In genomic region chr9:93083114-93083513, GRCm38 (mm10) we compare ENCODE assay signal across 16 mouse cellular contexts.
A peak's percentile ranks its signal among the peaks of the same experiment; 100 is the strongest.
DNase-seq lines count a peak whose midpoint lies in the region; ATAC-seq and TF ChIP-seq lines count a peak whose summit lies in the region.
"Had no signal": no experiment of that assay in that cellular context is flagged by ENCODE, and none has a peak within 500 bp of the region (broad histone marks: within the 10 kb centered on the region; RNA-seq: fewer than 3 reads in every experiment).

No protein-coding gene starts in this region.

- no peak overlapping the region for H3K27ac ChIP-seq in heart, postnatal 0 days (ENCODE audit: low read depth)
- no peak overlapping the region for H3K27ac ChIP-seq in CH12.LX (ENCODE audit: insufficient read depth, low read depth)
- H3K27ac ChIP-seq in cortical plate, adult 2 months (ENCODE audit: insufficient read depth, low read length), result no peak overlapping the region
- no peak overlapping the region for H3K27ac ChIP-seq in neural tube, embryonic 15.5 days (replicated peaks)
- H3K27ac ChIP-seq: embryonic facial prominence, embryonic 13.5 days; forebrain, embryonic 12.5 days; hindbrain, embryonic 12.5 days had no signal

- TF ChIP-seq POLR2A in CH12.LX (IDR thresholded peaks at IDR 0.05; ENCODE audit: low read depth, low read length), result no peak
- TF ChIP-seq POLR2A in cortical plate, adult 2 months (IDR thresholded peaks at IDR 0.05; ENCODE audit: extremely low read depth, insufficient read depth, low read length), result no peak

- TF ChIP-seq RAD21 in CH12.LX (IDR thresholded peaks at IDR 0.05; ENCODE audit: low read depth, low read length), result peak; percentile 75

- dilution Hi-C loops in CH12.LX (cut with MboI; ENCODE audit: extremely low pct_ligation_motif_present, extremely low pct_unique_long_range_greater_than_20kb, low sequenced_read_pairs), result no loop called here

- H3K9me3 ChIP-seq in heart, postnatal 0 days (replicated peaks; ENCODE audit: control insufficient read depth, low read length), result no peaks in the 10 kb centered on the region
- H3K9me3 ChIP-seq in CH12.LX (replicated peaks; ENCODE audit: low read length), result no peaks in the 10 kb centered on the region
- H3K9me3 ChIP-seq in neural tube, embryonic 15.5 days (replicated peaks), result no peaks in the 10 kb centered on the region
- H3K9me3 ChIP-seq: embryonic facial prominence, embryonic 13.5 days; forebrain, embryonic 12.5 days; heart, embryonic 12.5 days; hindbrain, embryonic 12.5 days had no signal

- H3K9ac ChIP-seq in heart, postnatal 0 days (replicated peaks; ENCODE audit: low read depth, low read length), result no peak overlapping the region
- H3K9ac ChIP-seq in CH12.LX (ENCODE audit: insufficient read depth, low read depth), result no peak overlapping the region
- H3K9ac ChIP-seq in neural tube, embryonic 15.5 days (replicated peaks), result no peak overlapping the region
- H3K9ac ChIP-seq: embryonic facial prominence, embryonic 13.5 days; forebrain, embryonic 12.5 days; heart, embryonic 12.5 days; hindbrain, embryonic 12.5 days had no signal

- TF ChIP-seq CTCF in heart, postnatal 0 days (IDR thresholded peaks at IDR 0.05; ENCODE audit: low read depth), result peak; percentile 43
- TF ChIP-seq CTCF in CH12.LX (conservative IDR thresholded peaks at IDR 0.05 in 1 of 2, IDR thresholded peaks at IDR 0.05 in 1 of 2; ENCODE audit: low read depth in 2 of 2, low read length in 2 of 2), result peak; percentile 47 to 58
- TF ChIP-seq CTCF in cortical plate, adult 2 months (IDR thresholded peaks at IDR 0.05; ENCODE audit: extremely low read depth, insufficient read depth, low read length), result peak; percentile 27; the same call in 1 of the 2 replicates

- H3K4me3 ChIP-seq in heart, postnatal 0 days (ENCODE audit: low read depth, low read length), result no peak overlapping the region
- no peak overlapping the region for H3K4me3 ChIP-seq in CH12.LX (replicated peaks in 1 of 3; ENCODE audit: low read depth in 2 of 3, low read length in 2 of 3, poor library complexity in 1 of 3)
- no peak overlapping the region for H3K4me3 ChIP-seq in cortical plate, adult 2 months (ENCODE audit: insufficient read depth, low read length)
- no peak overlapping the region for H3K4me3 ChIP-seq in neural tube, embryonic 15.5 days (replicated peaks)
- H3K4me3 ChIP-seq: embryonic facial prominence, embryonic 13.5 days; forebrain, embryonic 12.5 days; heart, embryonic 12.5 days; hindbrain, embryonic 12.5 days had no signal

- 74% methylated on average over 1 of the region's 1 CpGs for WGBS in heart, postnatal 0 days
- WGBS in neural tube, embryonic 15.5 days, result 73% methylated on average over 1 of the region's 1 CpGs

- no peak for ATAC-seq in heart, postnatal 0 days (ENCODE audit: insufficient read depth, low read depth)
- ATAC-seq in neural tube, embryonic 15.5 days (ENCODE audit: low FRiP score), result no peak

- no peaks in the 10 kb centered on the region for H3K79me2 ChIP-seq in CH12.LX (replicated peaks; ENCODE audit: control insufficient read depth, extremely low read depth, insufficient read depth, poor library complexity, severe bottlenecking)

- no peak for DNase-seq in heart, postnatal 0 days (ENCODE audit: low spot score)
- no peak for DNase-seq in heart, adult 18-20 months
- DNase-seq in 3T3-L1 (ENCODE audit: low read depth, low spot score) (peak; percentile 1), CH12.LX (ENCODE audit: extremely low read depth) (peak; percentile 35)
- DNase-seq in T-cell, adult 2 months (ENCODE audit: low spot score), result no peak
- DNase-seq: cerebellum, adult 18-20 months; gastrocnemius, postnatal 14 days; kidney, adult 18-20 months; kidney, postnatal 4 days; lung, adult 2 months had no signal

- in situ Hi-C loops in CH12.LX (cut with MboI; ENCODE audit: low pct_ligation_motif_present, low pct_unique_long_range_greater_than_20kb, low sequenced_read_pairs), result no loop called here

- H3K36me3 ChIP-seq in heart, postnatal 0 days (replicated peaks; ENCODE audit: control insufficient read depth, insufficient read depth, low read length), result no peaks in the 10 kb centered on the region
- H3K36me3 ChIP-seq in CH12.LX (replicated peaks in 1 of 2; ENCODE audit: control insufficient read depth in 1 of 2, insufficient read depth in 1 of 2, low read length in 1 of 2), result no peaks in the 10 kb centered on the region
- H3K36me3 ChIP-seq in neural tube, embryonic 15.5 days, result no peaks in the 10 kb centered on the region
- H3K36me3 ChIP-seq: embryonic facial prominence, embryonic 13.5 days; forebrain, embryonic 12.5 days; heart, embryonic 12.5 days; hindbrain, embryonic 12.5 days had no signal

- no peaks in the 10 kb centered on the region for H3K4me1 ChIP-seq in heart, postnatal 0 days (ENCODE audit: control insufficient read depth, insufficient read depth)
- H3K4me1 ChIP-seq in CH12.LX (ENCODE audit: control insufficient read depth in 1 of 2, insufficient read depth in 2 of 2), result no peaks in the 10 kb centered on the region; a peak in 1 of 4 replicates
- H3K4me1 ChIP-seq in cortical plate, adult 2 months (ENCODE audit: control insufficient read depth, insufficient read depth, low read length), result no peaks in the 10 kb centered on the region
- H3K4me1 ChIP-seq in neural tube, embryonic 15.5 days, result no peaks in the 10 kb centered on the region
- H3K4me1 ChIP-seq: embryonic facial prominence, embryonic 13.5 days; forebrain, embryonic 12.5 days; heart, embryonic 12.5 days; hindbrain, embryonic 12.5 days had no signal

- TF ChIP-seq EP300 in heart, postnatal 0 days (IDR thresholded peaks at IDR 0.05; ENCODE audit: low read depth), result no peak
- TF ChIP-seq EP300 in CH12.LX (IDR thresholded peaks at IDR 0.05; ENCODE audit: low read length), result no peak

- no peak overlapping the region for H3K4me2 ChIP-seq in heart, postnatal 0 days (ENCODE audit: low read depth, low read length)
- no peak overlapping the region for H3K4me2 ChIP-seq in CH12.LX (ENCODE audit: insufficient read depth, low read depth, poor library complexity, severe bottlenecking)
- H3K4me2 ChIP-seq in neural tube, embryonic 15.5 days, result no peak overlapping the region
- H3K4me2 ChIP-seq: embryonic facial prominence, embryonic 13.5 days; forebrain, embryonic 12.5 days; heart, embryonic 12.5 days; hindbrain, embryonic 12.5 days had no signal

- H3K27me3 ChIP-seq in heart, postnatal 0 days (ENCODE audit: control insufficient read depth, insufficient read depth, low read length), result no peaks in the 10 kb centered on the region
- no peaks in the 10 kb centered on the region for H3K27me3 ChIP-seq in CH12.LX (replicated peaks)
- H3K27me3 ChIP-seq in neural tube, embryonic 15.5 days (replicated peaks), result no peaks in the 10 kb centered on the region
- H3K27me3 ChIP-seq: embryonic facial prominence, embryonic 13.5 days; forebrain, embryonic 12.5 days; heart, embryonic 12.5 days; hindbrain, embryonic 12.5 days had no signal

TF ChIP-seq in CH12.LX, 34 proteins besides CTCF, POLR2A, EP300 and RAD21:
- TF ChIP-seq JUND (conservative IDR thresholded peaks at IDR 0.05; ENCODE audit: low read depth, low read length) (no peak), NELFE (IDR thresholded peaks at IDR 0.05; ENCODE audit: low read depth, low read length) (no peak), JUN (IDR thresholded peaks at IDR 0.05; ENCODE audit: insufficient read depth, low read depth, low read length) (no peak), SMC3 (IDR thresholded peaks at IDR 0.05; ENCODE audit: low read depth, low read length) (peak; percentile 55), UBTF (IDR thresholded peaks at IDR 0.05; ENCODE audit: low read depth, low read length) (no peak), MXI1 (IDR thresholded peaks at IDR 0.05; ENCODE audit: low read depth, low read length) (no peak)

Comparison
In these comparisons a context has a peak if more than half of its experiments do, and no peak if none do; other contexts are left out.
1. DNase-seq: peak in 3T3-L1 (single experiment) and CH12.LX (single experiment); none in heart, postnatal 0 days (single experiment), heart, adult 18-20 months (0 of 2) and T-cell, adult 2 months (single experiment).
2. Peak in every context shown above with its lines, with median percentiles within 50 percentile points of each other: CTCF ChIP-seq.